Mouse (Mus musculus) myocyte (in vitro differentiated cells): Measurements from ENCODE around the gene Sipa1l1. TPM values are rescaled to one million over a fixed set of nuclear protein-coding genes. Genes with fewer than 3 reads are reported as not detected.

ENCODE experiments used
- H3K27me3 ChIP-seq: one replicate; pipeline ENCODE4 v1.6.1; 2011; ENCODE audit not compliant: control insufficient read depth, insufficient read depth, insufficient read length
- H3K36me3 ChIP-seq: one replicate; pipeline ENCODE4 v1.6.1; 2011; ENCODE audit not compliant: control insufficient read depth, insufficient read depth
- H3K4me2 ChIP-seq: one replicate; pipeline ENCODE4 v1.6.1; 2011; ENCODE audit warnings: low read depth, control low read depth
- H3K4me3 ChIP-seq: one replicate; pipeline ENCODE4 v1.5.1; 2011; ENCODE audit warnings: mild to moderate bottlenecking, control low read depth, moderate library complexity
- H3K79me2 ChIP-seq: one replicate; pipeline ENCODE4 v1.6.1; 2011; ENCODE audit not compliant: control insufficient read depth, insufficient read depth
- H3ac ChIP-seq: one replicate; pipeline ENCODE4 v1.6.1; 2011; ENCODE audit not compliant: control insufficient read depth, insufficient read length
- CEBPB ChIP-seq: IDR thresholded peaks from 2 replicates; pipeline ENCODE4 v1.6.1; 2011; ENCODE audit warnings: mild to moderate bottlenecking, moderate library complexity; ENCODE audit not compliant: poor library complexity, insufficient read depth, severe bottlenecking
- E2F4 ChIP-seq: IDR thresholded peaks from one replicate; pipeline ENCODE4 v1.6.1; 2011; ENCODE audit warnings: mild to moderate bottlenecking, control low read depth, moderate library complexity; ENCODE audit not compliant: insufficient read depth
- MAX ChIP-seq: IDR thresholded peaks from one replicate; pipeline ENCODE4 v1.6.1; 2011; ENCODE audit warnings: low read depth, mild to moderate bottlenecking, control low read depth
- MYOD1 ChIP-seq, 3 experiments: IDR thresholded peaks; one replicate each; pipeline ENCODE4 v1.6.1; 2011; ENCODE audit warnings: control low read depth in 2 of 3, low read depth in 2 of 3, mild to moderate bottlenecking in 2 of 3, moderate library complexity in 1 of 3; ENCODE audit not compliant: insufficient read length in 2 of 3, control insufficient read depth in 1 of 3
- MYOG ChIP-seq, 3 experiments: IDR thresholded peaks; one replicate each; pipeline ENCODE4 v1.6.1; 2011; ENCODE audit warnings: control low read depth in 2 of 3, low read depth in 2 of 3, mild to moderate bottlenecking in 2 of 3; ENCODE audit not compliant: insufficient read length in 2 of 3, control insufficient read depth in 1 of 3, insufficient read depth in 1 of 3
- POLR2A ChIP-seq: IDR thresholded peaks from one replicate; pipeline ENCODE4 v1.6.1; 2011; ENCODE audit warnings: low read depth, mild to moderate bottlenecking, control low read depth, moderate library complexity; ENCODE audit not compliant: insufficient read length
- POLR2AphosphoS2 ChIP-seq: IDR thresholded peaks from one replicate; pipeline ENCODE4 v1.6.1; 2011; ENCODE audit warnings: low read depth, control low read depth; ENCODE audit not compliant: insufficient read length
- REST ChIP-seq: IDR thresholded peaks from one replicate; pipeline ENCODE4 v1.6.1; 2011; ENCODE audit warnings: mild to moderate bottlenecking, control low read depth, moderate library complexity; ENCODE audit not compliant: insufficient read depth, insufficient read length
- SRF ChIP-seq: IDR thresholded peaks from one replicate; pipeline ENCODE4 v1.6.1; 2011; ENCODE audit warnings: low read depth; ENCODE audit not compliant: control insufficient read depth, insufficient read length
- TCF12 ChIP-seq: IDR thresholded peaks from one replicate; pipeline ENCODE4 v1.6.1; 2011; ENCODE audit warnings: mild to moderate bottlenecking, control low read depth; ENCODE audit not compliant: poor library complexity, insufficient read depth, severe bottlenecking
- TCF3 ChIP-seq: IDR thresholded peaks from one replicate; pipeline ENCODE4 v1.6.1; 2011; ENCODE audit warnings: low read depth, control low read depth; ENCODE audit not compliant: insufficient read length
- USF1 ChIP-seq: IDR thresholded peaks from one replicate; pipeline ENCODE4 v1.6.1; 2011; ENCODE audit warnings: low read depth, mild to moderate bottlenecking, control low read depth, moderate library complexity
- polyA plus RNA-seq: library from polyadenylated mRNA; unstranded; fragments of >200 nt; fragmentation: generic; extraction: Trizol; gene quantifications from one replicate; pipeline ENCODE4 v1.2.1, GENCODE M21; 2012; ENCODE audit warnings: missing spikeins

Sipa1l1 gene
- polyA plus RNA-seq, 1 experiment = 22.5 TPM

DNA sequence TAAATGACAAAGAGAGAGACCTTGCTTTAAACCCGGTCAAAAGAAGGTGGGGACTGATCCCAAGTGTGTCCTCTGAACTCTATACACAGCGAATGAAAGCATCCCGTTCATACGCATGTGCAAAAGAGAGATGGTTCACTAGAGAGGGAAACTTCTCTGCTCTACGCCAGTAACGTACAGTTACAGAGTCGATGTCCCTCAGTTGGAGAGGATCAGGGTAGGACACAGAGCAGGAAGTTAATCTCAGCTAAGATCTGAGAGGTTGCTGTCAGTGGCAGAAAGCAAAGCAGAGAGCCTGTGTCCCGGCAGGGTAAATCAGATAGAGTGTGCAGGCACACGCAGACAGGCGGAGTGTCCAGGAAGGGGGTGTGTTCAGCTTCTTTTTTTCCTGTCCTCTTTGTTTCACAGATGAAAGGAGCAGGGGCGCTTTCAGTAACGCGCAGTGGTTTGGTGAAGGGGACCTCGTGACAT lies 3.0 kb upstream of the Sipa1l1 start:
- no peak overlapping the region for H3ac ChIP-seq
- H3K27me3 ChIP-seq = no peaks in the 10 kb centered on the region
- H3K79me2 ChIP-seq = peaks cover 1% of the 10 kb centered on the region
- TF ChIP-seq E2F4 (no peak), SRF (no peak), MAX (no peak), MYOG (IDR thresholded peaks at IDR 0.05; ENCODE audit: control insufficient read depth in 1 of 3, insufficient read depth in 1 of 3, insufficient read length in 2 of 3, low read depth in 2 of 3) (no peak)
- no peaks in the 10 kb centered on the region for H3K36me3 ChIP-seq
- no peak overlapping the region for H3K4me2 ChIP-seq
- H3K4me3 ChIP-seq = no peak overlapping the region

DNA sequence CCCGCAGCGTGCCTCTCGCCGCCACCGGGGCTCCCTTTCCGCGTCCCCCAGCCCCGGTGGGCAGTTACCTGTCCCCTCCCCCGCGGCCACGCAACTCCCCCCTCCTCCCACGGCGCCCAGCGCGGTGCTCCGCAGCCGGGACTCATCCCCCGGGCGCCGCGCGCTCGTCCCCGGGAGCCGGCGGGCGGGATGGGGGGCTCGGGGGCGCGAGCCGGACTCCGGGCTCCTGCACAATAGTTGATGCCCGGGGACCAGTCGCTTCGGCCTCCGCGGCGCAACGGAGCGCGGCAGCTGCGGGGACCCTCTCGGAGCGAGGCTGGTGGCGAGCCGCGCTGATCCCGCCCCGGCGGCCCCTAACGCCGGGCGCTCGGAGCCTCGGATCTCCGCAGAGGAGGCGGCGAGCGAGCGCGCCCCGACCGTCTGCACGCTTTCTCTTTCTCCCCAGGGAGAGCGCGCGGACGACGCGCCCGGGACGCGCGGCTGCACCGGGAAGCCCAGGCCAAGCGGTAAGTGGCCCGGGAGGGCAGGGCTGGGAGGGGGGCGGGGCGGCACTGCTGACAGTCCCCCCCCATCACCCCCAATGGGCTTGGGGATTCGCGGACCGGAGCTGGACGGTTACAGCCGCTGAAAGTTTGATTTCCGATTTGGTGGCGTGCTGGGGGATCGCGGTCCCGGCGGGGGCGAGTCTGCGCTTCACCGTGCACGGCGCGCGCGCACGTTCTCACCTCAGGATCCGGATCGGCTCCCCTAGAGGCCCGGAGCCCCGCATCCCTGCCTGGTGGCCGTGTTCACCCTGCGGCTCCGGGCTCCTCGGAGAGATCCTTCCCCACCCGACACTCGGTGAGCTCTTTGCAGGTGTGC lies 681 bp downstream of the Sipa1l1 start:
- no peaks in the 10 kb centered on the region for H3K27me3 ChIP-seq
- H3K4me2 ChIP-seq = peak overlapping the region; percentile 89
- H3K79me2 ChIP-seq = peaks cover 37% of the 10 kb centered on the region
- no peaks in the 10 kb centered on the region for H3K36me3 ChIP-seq
- H3ac ChIP-seq = peak overlapping the region; percentile 88
- no peak for TF ChIP-seq TCF3
- TF ChIP-seq POLR2A = peak; percentile 55
- no peak for TF ChIP-seq SRF
- no peak for TF ChIP-seq MYOD1 (IDR thresholded peaks at IDR 0.05; ENCODE audit: control insufficient read depth in 1 of 3, insufficient read length in 2 of 3, low read depth in 2 of 3)
- TF ChIP-seq POLR2AphosphoS2 = no peak
- peak overlapping the region; percentile 63 for H3K4me3 ChIP-seq

DNA sequence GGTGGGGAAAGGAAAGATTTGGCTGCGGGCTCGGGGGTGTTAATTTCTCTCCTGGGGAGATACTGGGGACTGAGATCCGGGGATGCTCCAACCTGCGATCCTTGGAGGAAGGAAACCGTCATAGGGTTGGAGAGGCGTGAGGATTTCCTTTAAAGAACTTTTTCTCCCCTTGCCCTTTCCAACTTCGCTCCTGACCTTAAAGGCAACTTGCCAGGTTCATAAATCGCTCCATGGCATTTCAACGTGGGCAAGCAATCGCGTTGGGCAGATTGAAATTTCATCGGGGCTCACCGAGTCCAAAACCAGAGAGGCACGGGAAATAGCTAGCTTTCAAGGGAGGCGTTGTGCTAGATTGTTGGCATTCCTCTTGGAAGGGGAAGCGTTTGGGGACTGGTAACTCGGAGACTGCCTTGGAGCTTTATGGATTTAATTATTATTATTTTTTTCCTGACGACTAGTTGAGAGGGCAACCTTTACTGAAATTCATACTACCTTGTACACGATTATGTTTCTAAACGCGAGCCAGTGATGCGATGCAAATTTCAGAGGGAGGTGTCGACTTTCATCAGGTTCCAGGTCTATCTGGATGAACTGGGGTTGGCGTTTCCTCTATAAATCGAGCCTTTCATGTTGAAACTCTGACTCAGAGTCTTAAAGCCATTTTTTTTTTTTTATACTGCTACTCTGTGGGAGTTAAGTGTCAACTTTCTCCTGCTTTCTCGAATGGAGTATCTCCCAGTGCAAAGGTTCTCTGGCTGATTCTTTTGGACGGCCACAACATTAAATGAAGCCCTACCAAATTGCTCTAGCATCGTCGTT lies 1.6 kb downstream of the Sipa1l1 start:
- Histone ChIP-seq H3K36me3 (no peaks in the 10 kb centered on the region), H3K27me3 (no peaks in the 10 kb centered on the region), H3K79me2 (peaks cover 45% of the 10 kb centered on the region), H3K4me2 (peak overlapping the region; percentile 89), H3ac (peak overlapping the region; percentile 88), H3K4me3 (peak overlapping the region; percentile 63)
- no peak for TF ChIP-seq POLR2A

DNA sequence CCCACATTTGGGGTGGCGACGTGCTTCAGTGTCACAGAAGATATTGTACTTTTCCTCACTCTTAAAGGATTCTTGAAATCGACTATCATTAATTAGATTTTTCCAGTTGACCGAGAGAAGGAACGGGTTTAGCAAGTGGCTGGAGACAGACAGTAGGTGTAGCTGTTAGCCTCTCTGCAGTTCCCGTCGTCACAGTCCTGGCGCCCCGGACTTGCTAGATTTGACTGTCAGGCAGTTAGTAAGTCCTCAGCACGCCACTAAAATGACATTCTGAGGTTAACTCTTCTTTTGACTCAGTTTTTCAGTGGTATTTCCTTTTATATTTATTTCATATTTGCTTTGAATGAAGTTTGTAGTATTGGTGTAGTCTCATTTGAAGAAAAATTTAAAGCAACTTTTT lies 2.5 kb downstream of the Sipa1l1 start:
- Histone ChIP-seq H3K36me3 (no peaks in the 10 kb centered on the region), H3K4me2 (peak overlapping the region; percentile 89), H3K27me3 (no peaks in the 10 kb centered on the region), H3K79me2 (peaks cover 54% of the 10 kb centered on the region), H3K4me3 (peak overlapping the region; percentile 63), H3ac (no peak overlapping the region)
- TF ChIP-seq POLR2A (no peak), USF1 (no peak), POLR2AphosphoS2 (no peak), CEBPB (no peak), REST (no peak), MYOG (IDR thresholded peaks at IDR 0.05; ENCODE audit: control insufficient read depth in 1 of 3, insufficient read depth in 1 of 3, insufficient read length in 2 of 3, low read depth in 2 of 3) (no peak), TCF3 (no peak), MYOD1 (IDR thresholded peaks at IDR 0.05; ENCODE audit: control insufficient read depth in 1 of 3, insufficient read length in 2 of 3, low read depth in 2 of 3) (no peak), E2F4 (no peak), SRF (no peak), MAX (no peak), TCF12 (no peak)

DNA sequence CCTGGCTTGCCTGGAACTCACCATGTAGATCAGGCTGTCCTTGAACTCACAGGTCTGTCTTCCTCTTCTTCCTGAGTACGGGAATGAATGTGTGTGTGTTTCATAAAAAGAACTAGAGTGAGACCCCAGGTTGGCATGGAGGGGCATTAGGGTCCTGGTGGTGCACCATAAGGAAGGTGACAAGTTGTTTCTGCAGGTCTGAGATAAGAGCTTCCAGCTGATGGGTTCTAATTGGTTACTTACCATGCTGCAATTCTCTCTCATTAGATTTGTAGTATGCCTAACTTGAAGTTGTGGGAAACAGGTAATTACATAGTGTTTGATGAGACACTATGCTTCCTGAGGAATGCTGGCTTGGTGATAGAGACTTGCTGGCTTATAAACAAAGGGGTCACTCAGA lies 4.5 kb downstream of the Sipa1l1 start:
- no peaks in the 10 kb centered on the region for H3K27me3 ChIP-seq
- no peaks in the 10 kb centered on the region for H3K36me3 ChIP-seq
- peaks cover 56% of the 10 kb centered on the region for H3K79me2 ChIP-seq
- TF ChIP-seq TCF12 = no peak
- TF ChIP-seq CEBPB = no peak
- TF ChIP-seq POLR2A = no peak
- no peak for TF ChIP-seq MAX
- no peak for TF ChIP-seq E2F4
- no peak for TF ChIP-seq USF1
- TF ChIP-seq MYOG (IDR thresholded peaks at IDR 0.05; ENCODE audit: control insufficient read depth in 1 of 3, insufficient read depth in 1 of 3, insufficient read length in 2 of 3, low read depth in 2 of 3) = no peak
- TF ChIP-seq SRF = no peak
- H3K4me2 ChIP-seq = no peak overlapping the region
- no peak overlapping the region for H3ac ChIP-seq
- H3K4me3 ChIP-seq = no peak overlapping the region
